Mouse (Mus musculus): Measurements from ENCODE around the gene Phf1. TPM values are rescaled to one million over a fixed set of nuclear protein-coding genes. Genes with fewer than 3 reads are reported as not detected.
"Not testable (repeated sequence)": the region's sequence is repeated elsewhere in the genome, so short reads cannot be mapped to it uniquely, and the experiment has no call there.

Gene Phf1
- polyA plus RNA-seq, 1 experiment from 2014 or later, result 19.1 TPM

DNA sequence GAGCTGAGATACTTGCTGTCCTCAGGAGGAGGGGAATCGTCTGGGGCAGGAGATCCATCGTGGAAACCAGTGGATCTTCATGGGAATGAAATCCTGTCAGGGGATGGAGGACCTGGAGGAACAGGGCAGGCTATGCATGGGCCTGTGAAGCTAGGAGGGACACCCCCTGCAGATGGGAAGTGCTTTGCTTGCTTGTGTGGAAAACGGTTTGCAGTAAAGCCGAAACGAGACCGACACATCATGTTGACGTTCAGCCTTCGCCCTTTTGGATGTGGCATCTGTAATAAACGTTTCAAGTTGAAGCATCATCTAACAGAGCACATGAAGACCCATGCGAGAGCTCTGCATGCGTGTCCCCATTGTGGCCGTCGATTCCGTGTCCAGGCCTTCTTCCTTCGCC lies 41.7 kb downstream of the Phf1 start:
- ATAC-seq (ENCODE audit: low read depth), result no peak
- Histone ChIP-seq H3K9me3 (no peaks in the 10 kb centered on the region), H3K27me3 (no peaks in the 10 kb centered on the region), H3K27ac (replicated peaks) (no peak overlapping the region), H3K36me3 (peaks cover 62% of the 10 kb centered on the region), H3K9ac (peak overlapping the region; percentile 77; the same call in 1 of the 2 replicates), H3K4me1 (replicated peaks) (peaks cover 54% of the 10 kb centered on the region), H3K4me2 (peak overlapping the region; percentile 83), H3K4me3 (peak overlapping the region; percentile 81; the same call in 1 of the 2 replicates)
- 94% methylated on average over 15 of the region's 15 CpGs for WGBS

- H3K36me3 ChIP-seq, result peaks cover 66% of the 10 kb centered on the region
These were observed 42.6 kb downstream of the Phf1 start for GRCm38 (mm10) chr17:26975415-26975814.

DNA sequence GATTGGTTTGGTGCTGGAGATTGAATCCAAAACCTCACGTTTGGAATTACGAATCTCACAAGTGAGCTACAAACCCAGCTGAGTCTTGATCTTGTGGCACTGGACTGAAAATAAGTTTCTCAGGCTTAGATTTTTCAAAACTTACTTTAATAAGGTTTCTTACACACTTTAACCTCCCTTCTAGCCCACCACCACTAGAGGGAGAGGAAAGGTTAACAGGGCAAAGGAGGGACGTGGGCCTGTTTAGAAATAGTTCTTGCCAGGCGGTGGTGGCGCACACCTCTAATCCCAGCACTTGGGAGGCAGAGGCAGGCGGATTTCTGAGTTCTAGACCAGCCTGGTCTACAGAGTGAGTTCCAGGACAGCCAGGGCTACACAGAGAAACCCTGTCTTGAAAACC lies 44.5 kb downstream of the Phf1 start:
- H3K9me3 ChIP-seq; H3K4me2 ChIP-seq; H3K27me3 ChIP-seq; H3K4me3 ChIP-seq; ATAC-seq (ENCODE audit: low read depth); H3K27ac ChIP-seq (replicated peaks); H3K9ac ChIP-seq: not testable (repeated sequence)
- Histone ChIP-seq H3K36me3 (peaks cover 66% of the 10 kb centered on the region), H3K4me1 (replicated peaks) (peaks cover 41% of the 10 kb centered on the region)
- WGBS, result 92% methylated on average over 6 of the region's 6 CpGs

More at GRCm38 (mm10) chr17:26975415-26975814, 42.6 kb downstream of the Phf1 start:
- H3K9ac ChIP-seq, result no peak overlapping the region
- no peak for ATAC-seq (ENCODE audit: low read depth)
- H3K4me2 ChIP-seq, result no peak overlapping the region
- no peak overlapping the region for H3K4me3 ChIP-seq
- H3K27me3 ChIP-seq, result no peaks in the 10 kb centered on the region
- H3K4me1 ChIP-seq (replicated peaks), result peaks cover 54% of the 10 kb centered on the region
- no peaks in the 10 kb centered on the region for H3K9me3 ChIP-seq
- no peak overlapping the region for H3K27ac ChIP-seq (replicated peaks)

- Histone ChIP-seq H3K9ac (no peak overlapping the region), H3K4me3 (no peak overlapping the region), H3K27ac (replicated peaks) (no peak overlapping the region), H3K27me3 (no peaks in the 10 kb centered on the region), H3K36me3 (peaks cover 63% of the 10 kb centered on the region), H3K4me2 (no peak overlapping the region), H3K4me1 (replicated peaks) (peaks cover 29% of the 10 kb centered on the region), H3K9me3 (no peaks in the 10 kb centered on the region)
- no peak for ATAC-seq (ENCODE audit: low read depth)
- WGBS, result 81% methylated on average over 2 of the region's 2 CpGs
These were observed 46.6 kb downstream of the Phf1 start for GRCm38 (mm10) chr17:26979426-26979825.

DNA sequence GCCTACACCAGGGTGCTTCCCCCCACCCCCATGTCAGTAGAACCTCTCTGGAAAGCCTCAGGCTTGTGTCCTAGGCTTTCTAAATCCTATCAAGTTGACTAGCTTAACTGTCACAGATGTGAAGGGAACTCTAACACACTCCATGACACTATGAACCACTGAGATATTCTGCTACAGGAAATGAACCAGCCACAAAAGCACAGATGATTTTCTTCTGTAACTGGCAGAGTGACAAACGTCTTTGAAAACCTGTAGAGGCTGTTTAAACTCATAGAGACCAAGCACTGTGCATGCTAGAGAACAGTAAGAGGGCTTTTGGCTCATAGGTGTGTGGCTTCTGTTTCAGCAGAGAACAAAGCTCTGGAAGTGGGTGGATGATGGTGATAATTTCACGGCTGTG lies 48.2 kb downstream of the Phf1 start:
- Histone ChIP-seq H3K27ac (replicated peaks) (no peak overlapping the region), H3K4me2 (no peak overlapping the region), H3K27me3 (no peaks in the 10 kb centered on the region), H3K4me1 (replicated peaks) (peaks cover 12% of the 10 kb centered on the region), H3K36me3 (peaks cover 48% of the 10 kb centered on the region), H3K9ac (no peak overlapping the region), H3K4me3 (no peak overlapping the region), H3K9me3 (no peaks in the 10 kb centered on the region)
- 73% methylated on average over 2 of the region's 2 CpGs for WGBS
- no peak for ATAC-seq (ENCODE audit: low read depth)

DNA sequence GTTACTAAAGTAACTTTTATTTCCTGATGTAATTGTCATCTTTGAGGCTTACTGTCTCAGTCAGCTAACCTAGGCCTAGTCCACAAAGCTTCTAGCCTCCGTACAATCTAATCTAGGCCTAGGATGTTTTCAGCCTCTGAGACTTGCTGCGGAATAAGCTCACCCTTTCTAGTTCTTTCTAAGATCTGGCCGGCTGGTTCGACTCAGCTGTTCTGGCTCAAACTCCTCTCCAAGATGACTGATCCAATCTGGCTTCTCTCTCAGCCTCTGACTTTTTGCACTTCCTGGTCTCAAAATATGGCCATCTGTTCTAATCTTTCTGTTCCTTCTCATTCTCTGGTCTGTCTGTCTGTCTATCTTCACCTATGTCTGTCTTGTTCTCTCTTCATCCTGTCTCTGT lies 50.5 kb downstream of the Phf1 start:
- no peak overlapping the region for H3K9ac ChIP-seq
- no peaks in the 10 kb centered on the region; the same call in 1 of the 2 replicates for H3K4me1 ChIP-seq (replicated peaks)
- no peak overlapping the region for H3K4me3 ChIP-seq
- no peak overlapping the region for H3K27ac ChIP-seq (replicated peaks)
- peaks cover 35% of the 10 kb centered on the region for H3K36me3 ChIP-seq
- WGBS, result 93% methylated on average over 4 of the region's 4 CpGs
- H3K27me3 ChIP-seq, result no peaks in the 10 kb centered on the region
- no peak for ATAC-seq (ENCODE audit: low read depth)
- no peak overlapping the region for H3K4me2 ChIP-seq
- no peaks in the 10 kb centered on the region for H3K9me3 ChIP-seq

DNA sequence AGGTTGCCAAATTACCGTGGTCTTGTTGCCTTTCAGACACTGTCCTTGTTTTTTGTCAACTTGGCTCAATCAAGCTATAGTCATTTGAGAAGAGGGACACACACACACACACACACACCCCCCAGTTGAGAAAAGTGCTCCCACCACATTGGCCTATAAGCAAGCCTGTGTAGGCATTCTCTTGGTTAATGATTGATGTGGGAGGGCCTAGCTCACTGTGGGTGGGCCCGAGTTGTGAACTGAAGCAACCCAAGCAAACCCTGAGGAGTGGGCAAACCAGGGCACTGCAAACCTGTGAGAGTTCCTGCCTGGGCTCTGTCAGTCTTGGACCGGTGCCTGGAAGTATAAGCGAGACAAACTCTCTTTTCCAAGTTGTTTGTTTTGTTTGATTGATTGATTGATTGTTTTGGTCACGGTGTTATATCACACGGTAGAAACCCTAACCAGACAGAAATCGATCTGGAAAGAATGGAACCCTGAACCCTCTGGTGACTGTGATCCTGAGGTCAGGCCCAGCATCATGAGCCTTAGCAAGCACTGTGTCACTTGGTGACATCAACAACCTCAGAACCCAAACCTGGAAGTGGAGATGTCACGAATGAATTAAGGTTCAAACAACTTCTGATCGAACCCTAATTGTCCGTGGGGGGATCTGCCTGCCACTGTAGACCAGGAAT lies 52.8 kb downstream of the Phf1 start:
- ATAC-seq (ENCODE audit: low read depth), result no peak
- H3K36me3 ChIP-seq, result peaks cover 17% of the 10 kb centered on the region; the same call in 1 of the 2 replicates
- H3K9ac ChIP-seq, result no peak overlapping the region
- H3K4me3 ChIP-seq, result no peak overlapping the region
- no peak overlapping the region for H3K27ac ChIP-seq (replicated peaks)
- no peaks in the 10 kb centered on the region for H3K27me3 ChIP-seq
- WGBS, result 79% methylated on average over 10 of the region's 10 CpGs
- H3K4me1 ChIP-seq (replicated peaks), result no peaks in the 10 kb centered on the region
- H3K9me3 ChIP-seq, result no peaks in the 10 kb centered on the region
- H3K4me2 ChIP-seq, result no peak overlapping the region

Small RNAs within 50 kb of the gene (microRNA-seq; reads per million reads assigned to microRNA genes)
- gene Gm27775 (not detected), gene Mir3083 (0.44 reads per million), gene Mir6968 (0.59 reads per million)

Other genes starting within 250 kb of the Phf1 start
- gene Crebrf, start 217.4 kb upstream of the Phf1 start, polyA plus RNA-seq (2015; fragmentation: Nextera tagmentation; extraction: Ambion mirVana), result 9.9 and 11.4 TPM in 2 replicates
- gene Bnip1, start 152.0 kb upstream of the Phf1 start, polyA plus RNA-seq (2015; fragmentation: Nextera tagmentation; extraction: Ambion mirVana), result 46.2 and 47.9 TPM in 2 replicates
- gene Nkx2-5, start 88.0 kb upstream of the Phf1 start, polyA plus RNA-seq (2015; fragmentation: Nextera tagmentation; extraction: Ambion mirVana), result 0.66 TPM in 1 of 2 replicates, not detected in the other
- 2.5 and 3.2 TPM in 2 replicates for gene Kifc5b, start 16.0 kb upstream of the Phf1 start, polyA plus RNA-seq (2015; fragmentation: Nextera tagmentation; extraction: Ambion mirVana)
- 141 and 147 TPM in 2 replicates for gene Cuta, start 6.5 kb downstream of the Phf1 start, polyA plus RNA-seq (2015; fragmentation: Nextera tagmentation; extraction: Ambion mirVana)
- 4.1 and 4.9 TPM in 2 replicates for gene Syngap1, start 8.2 kb downstream of the Phf1 start, polyA plus RNA-seq (2015; fragmentation: Nextera tagmentation; extraction: Ambion mirVana)
- 17.8 and 19.8 TPM in 2 replicates for gene Zbtb9, start 40.1 kb downstream of the Phf1 start, polyA plus RNA-seq (2015; fragmentation: Nextera tagmentation; extraction: Ambion mirVana)
- 2.8 and 3.3 TPM in 2 replicates for gene Bak1, start 96.0 kb downstream of the Phf1 start, polyA plus RNA-seq (2015; fragmentation: Nextera tagmentation; extraction: Ambion mirVana)
- 1.4 and 1.5 TPM in 2 replicates for gene Itpr3, start 124.3 kb downstream of the Phf1 start, polyA plus RNA-seq (2015; fragmentation: Nextera tagmentation; extraction: Ambion mirVana)
- gene Uqcc2, start 200.9 kb downstream of the Phf1 start, polyA plus RNA-seq (2015; fragmentation: Nextera tagmentation; extraction: Ambion mirVana), result 292 and 313 TPM in 2 replicates
- 0.18 and 0.61 TPM in 2 replicates for gene Ip6k3, start 234.7 kb downstream of the Phf1 start, polyA plus RNA-seq (2015; fragmentation: Nextera tagmentation; extraction: Ambion mirVana)